Mouse (Mus musculus): ENCODE data around the gene Bloc1s4.

GRCm38 (mm10) chr5:36719601-36720000, 28.8 kb downstream of the Bloc1s4 start:
- TF ChIP-seq CTCF (IDR thresholded peaks at IDR 0.05; ENCODE audit: control insufficient read depth, insufficient read depth, low read length) (no peak), POLR2A (IDR thresholded peaks at IDR 0.05; ENCODE audit: borderline replicate concordance, control insufficient read depth, low read depth, low read length) (no peak)

All from bone marrow, adult 2 months (tissue).